Mouse (Mus musculus): Measurements from ENCODE around the gene Aplp2. TPM values are rescaled to one million over a fixed set of nuclear protein-coding genes. Genes with fewer than 3 reads are reported as not detected.

Aplp2 gene
- polyA plus RNA-seq (2016; fragmentation: Nextera tagmentation; extraction: Ambion mirVana): 344 and 358 TPM in 2 replicates

DNA sequence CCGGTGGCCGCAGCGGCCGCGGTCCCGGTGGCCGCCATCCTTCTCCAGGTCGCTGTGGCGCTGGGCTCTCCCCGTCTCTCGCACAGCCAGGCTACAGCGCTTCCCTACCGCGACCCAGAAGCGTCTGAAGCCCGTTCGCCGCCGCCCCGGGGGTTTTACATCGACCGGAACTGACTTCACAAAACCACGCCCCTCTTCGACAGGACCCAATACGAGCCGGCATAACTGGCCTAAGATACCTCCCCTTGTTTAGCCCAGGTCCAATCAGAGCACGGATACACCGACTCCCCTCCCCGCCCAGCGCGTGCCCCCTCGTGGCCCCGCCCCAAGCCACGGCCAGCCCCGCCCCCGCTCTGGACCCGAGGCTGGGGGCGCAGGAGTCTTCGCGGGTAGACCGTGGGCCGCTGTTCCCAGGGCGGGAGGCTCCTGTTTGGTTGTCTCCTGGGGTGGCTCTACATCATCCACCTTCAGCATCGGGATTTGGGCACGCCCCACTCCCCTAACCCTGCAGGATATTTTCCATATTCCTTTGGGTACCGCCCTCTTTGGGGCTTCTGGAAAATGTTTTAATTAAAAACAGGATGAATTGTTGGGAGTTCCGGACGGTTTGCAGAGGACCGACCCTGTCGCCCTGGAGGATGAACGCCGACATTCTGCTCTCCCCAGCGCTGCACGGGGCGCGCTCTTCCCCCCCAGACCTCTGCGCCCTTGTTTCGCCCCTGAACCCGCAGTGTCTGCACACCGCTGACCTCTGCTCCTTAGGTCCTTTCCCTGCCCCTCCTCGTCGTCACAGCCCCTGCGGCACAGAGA, at the start of gene Aplp2:
Aplp2 (minus strand) TSS at position 126 of the 810 bp plus-strand sequence.
- H3K27me3 ChIP-seq (replicated peaks): no peaks in the 10 kb centered on the region
- H3K9me3 ChIP-seq (replicated peaks): no peaks in the 10 kb centered on the region
- peaks cover 18% of the 10 kb centered on the region for H3K4me1 ChIP-seq (replicated peaks)
- no peaks in the 10 kb centered on the region for H3K36me3 ChIP-seq
- peak within 1 kb of the TSS; percentile 85 for H3K4me2 ChIP-seq
- WGBS: under 1% methylated on average over 63 of the region's 63 CpGs
- ATAC-seq (ENCODE audit: insufficient number of reproducible peaks, low FRiP score): peak; percentile 99
- H3K9ac ChIP-seq: peak within 1 kb of the TSS; percentile 93
- peak within 1 kb of the TSS; percentile 95 for H3K4me3 ChIP-seq
- peak within 1 kb of the TSS; percentile 91 for H3K27ac ChIP-seq (ENCODE audit: poor library complexity, severe bottlenecking)

DNA sequence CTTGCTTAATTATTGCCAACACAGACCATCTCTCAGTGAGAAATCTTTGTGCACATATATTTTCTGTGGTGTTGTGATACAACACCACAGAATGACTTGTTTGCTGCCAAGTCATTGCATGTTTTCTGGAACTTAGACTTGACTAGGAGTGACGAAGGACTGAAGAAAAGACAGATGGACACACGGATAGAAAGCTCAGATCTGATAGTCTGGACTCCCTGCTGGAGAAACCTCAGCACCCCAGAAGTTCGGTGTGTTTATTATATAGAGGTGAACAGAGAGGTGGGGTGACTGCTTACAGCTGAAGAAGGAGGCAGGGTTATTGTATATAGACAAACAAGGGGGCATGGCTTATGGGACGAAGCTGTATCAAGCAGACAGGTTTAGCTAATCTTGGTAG, 48.6 kb upstream of the Aplp2 start:
- no peak overlapping the region for H3K4me2 ChIP-seq
- no peak for ATAC-seq (ENCODE audit: insufficient number of reproducible peaks, low FRiP score)
- no peaks in the 10 kb centered on the region for H3K9me3 ChIP-seq (replicated peaks)
- no peak overlapping the region for H3K27ac ChIP-seq (ENCODE audit: poor library complexity, severe bottlenecking)
- H3K27me3 ChIP-seq (replicated peaks): no peaks in the 10 kb centered on the region
- H3K4me3 ChIP-seq: no peak overlapping the region
- H3K4me1 ChIP-seq (replicated peaks): peaks cover 23% of the 10 kb centered on the region
- H3K9ac ChIP-seq: no peak overlapping the region
- no peaks in the 10 kb centered on the region for H3K36me3 ChIP-seq
- WGBS: 66% methylated on average over 4 of the region's 4 CpGs

DNA sequence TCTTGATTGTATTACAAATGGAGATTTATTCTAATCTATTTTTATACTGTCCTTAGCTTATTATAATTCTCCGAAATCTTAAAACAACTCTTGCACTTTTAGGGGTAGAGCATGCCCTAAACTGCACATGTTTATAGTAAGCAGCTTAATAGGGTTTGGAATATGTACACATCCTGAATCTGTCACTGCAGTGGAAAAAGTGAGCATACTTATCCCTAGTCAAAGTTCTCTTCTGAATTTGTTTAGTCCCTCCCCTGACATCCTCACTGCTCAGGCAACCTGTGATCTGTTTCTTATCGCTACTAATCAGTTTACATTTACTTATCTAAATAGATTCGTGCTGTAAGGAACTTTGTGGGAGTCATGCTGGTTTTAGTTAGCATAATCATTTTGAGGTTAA, 46.6 kb upstream of the Aplp2 start:
- no peaks in the 10 kb centered on the region for H3K9me3 ChIP-seq (replicated peaks)
- no peak overlapping the region for H3K27ac ChIP-seq (ENCODE audit: poor library complexity, severe bottlenecking)

DNA sequence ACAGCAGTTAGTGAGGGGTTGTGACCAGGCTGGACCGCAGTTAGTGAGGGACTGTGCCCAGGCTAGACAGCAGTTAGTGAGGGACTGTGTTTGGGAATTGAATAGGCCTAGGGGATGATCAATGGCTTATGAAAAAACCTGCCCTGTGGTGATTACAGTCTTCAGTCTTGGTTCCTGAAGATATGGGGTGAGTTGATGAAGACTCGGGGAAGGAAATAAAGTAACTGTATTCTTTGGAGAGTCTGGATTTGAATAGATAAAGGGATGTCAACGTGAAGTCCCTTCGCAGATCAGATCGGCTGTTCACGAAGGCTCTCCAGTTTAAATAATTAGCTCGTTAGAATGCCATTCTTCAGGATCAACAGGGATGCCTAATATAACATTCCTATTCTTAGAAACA, 44.3 kb upstream of the Aplp2 start:
- no peak overlapping the region for H3K4me2 ChIP-seq
- H3K27ac ChIP-seq (ENCODE audit: poor library complexity, severe bottlenecking): no peak overlapping the region
- ATAC-seq (ENCODE audit: insufficient number of reproducible peaks, low FRiP score): no peak
- H3K36me3 ChIP-seq: no peaks in the 10 kb centered on the region
- no peaks in the 10 kb centered on the region for H3K9me3 ChIP-seq (replicated peaks)
- 60% methylated on average over 7 of the region's 7 CpGs for WGBS
- H3K4me3 ChIP-seq: no peak overlapping the region
- no peak overlapping the region for H3K9ac ChIP-seq
- no peaks in the 10 kb centered on the region for H3K27me3 ChIP-seq (replicated peaks)
- H3K4me1 ChIP-seq (replicated peaks): peaks cover 12% of the 10 kb centered on the region

More for the DNA sequence above, 46.6 kb upstream of the Aplp2 start:
- H3K4me2 ChIP-seq: no peak overlapping the region
- no peaks in the 10 kb centered on the region for H3K36me3 ChIP-seq
- WGBS: 57% methylated on average over 3 of the region's 3 CpGs
- H3K27me3 ChIP-seq (replicated peaks): no peaks in the 10 kb centered on the region
- H3K4me3 ChIP-seq: no peak overlapping the region
- H3K4me1 ChIP-seq (replicated peaks): peaks cover 22% of the 10 kb centered on the region
- H3K9ac ChIP-seq: no peak overlapping the region
- no peak for ATAC-seq (ENCODE audit: insufficient number of reproducible peaks, low FRiP score)

DNA sequence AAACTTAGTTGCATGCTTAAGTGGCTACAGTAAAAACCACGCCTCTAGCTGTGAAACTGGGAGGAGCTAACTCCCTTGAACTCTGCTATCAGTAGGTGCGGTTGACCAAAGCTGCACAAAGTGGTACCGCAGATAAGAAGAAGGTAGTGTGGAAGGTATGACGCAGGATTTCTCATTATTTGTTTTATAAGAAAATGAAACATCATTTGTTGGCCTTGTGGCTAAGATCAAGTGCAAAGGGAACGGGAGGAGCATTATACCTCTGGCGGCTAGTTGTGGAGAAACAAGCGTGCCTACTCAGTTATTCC, 43.0 kb upstream of the Aplp2 start:
- Histone ChIP-seq H3K4me3 (0 out of 2 replicates have a peak overlapping the region, but pooled peaks have one; percentile 2), H3K4me2 (peak overlapping the region; percentile 29; the same call in 1 of the 2 replicates), H3K4me1 (replicated peaks) (peaks cover 6% of the 10 kb centered on the region), H3K9ac (no peak overlapping the region), H3K27me3 (replicated peaks) (no peaks in the 10 kb centered on the region), H3K9me3 (replicated peaks) (no peaks in the 10 kb centered on the region), H3K36me3 (no peaks in the 10 kb centered on the region), H3K27ac (ENCODE audit: poor library complexity, severe bottlenecking) (peak overlapping the region; percentile 38; the same call in 1 of the 2 replicates)
- WGBS: 61% methylated on average over 7 of the region's 7 CpGs
- peak; percentile 91 for ATAC-seq (ENCODE audit: insufficient number of reproducible peaks, low FRiP score)

DNA sequence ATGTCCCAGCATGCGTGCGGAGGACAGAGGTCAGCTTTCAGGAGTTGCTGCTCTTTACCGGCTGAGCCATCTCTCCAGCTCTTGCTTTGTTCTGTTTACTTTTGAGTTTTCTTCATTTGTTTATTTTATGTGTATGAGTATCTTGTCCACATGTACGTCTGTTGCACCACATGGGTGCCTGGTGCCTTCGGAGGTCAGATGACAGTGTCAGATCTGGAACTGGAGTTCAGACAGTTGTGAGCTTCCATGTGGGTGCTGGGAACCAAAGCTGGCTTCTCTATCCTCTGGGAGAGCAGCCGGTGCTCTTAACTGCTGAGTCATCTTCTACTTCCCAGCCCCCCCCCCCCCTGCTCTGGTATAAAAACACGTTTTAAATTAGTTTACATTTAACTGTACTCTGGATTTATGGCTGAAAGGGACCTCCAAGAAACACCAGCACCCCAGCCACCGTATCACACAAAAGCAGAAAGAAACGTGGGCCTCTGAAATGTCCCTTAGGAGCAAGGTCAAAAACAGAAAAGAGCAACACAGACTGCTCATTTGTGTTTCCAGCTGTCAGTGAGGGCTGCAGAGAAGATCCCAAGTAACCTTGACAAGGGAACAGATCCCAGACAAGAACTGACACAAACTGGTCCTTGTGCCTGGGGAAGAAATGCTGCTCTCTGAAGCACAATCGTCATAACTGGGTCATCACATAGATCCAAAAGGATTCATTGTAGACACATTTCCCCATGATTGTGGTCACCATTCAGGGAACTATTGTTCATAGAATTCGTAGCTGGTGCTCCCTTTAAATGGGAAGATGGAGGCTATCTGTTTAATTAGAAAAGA, 42.5 kb upstream of the Aplp2 start:
- 61% methylated on average over 11 of the region's 11 CpGs for WGBS
- Histone ChIP-seq H3K27me3 (replicated peaks) (no peaks in the 10 kb centered on the region), H3K9me3 (replicated peaks) (no peaks in the 10 kb centered on the region), H3K4me3 (no peak overlapping the region; the same call in 1 of the 2 replicates), H3K9ac (no peak overlapping the region), H3K4me2 (peak overlapping the region; percentile 55), H3K4me1 (replicated peaks) (peaks cover 6% of the 10 kb centered on the region), H3K36me3 (no peaks in the 10 kb centered on the region), H3K27ac (ENCODE audit: poor library complexity, severe bottlenecking) (peak overlapping the region; percentile 53)
- peak; percentile 56 for ATAC-seq (ENCODE audit: insufficient number of reproducible peaks, low FRiP score)

DNA sequence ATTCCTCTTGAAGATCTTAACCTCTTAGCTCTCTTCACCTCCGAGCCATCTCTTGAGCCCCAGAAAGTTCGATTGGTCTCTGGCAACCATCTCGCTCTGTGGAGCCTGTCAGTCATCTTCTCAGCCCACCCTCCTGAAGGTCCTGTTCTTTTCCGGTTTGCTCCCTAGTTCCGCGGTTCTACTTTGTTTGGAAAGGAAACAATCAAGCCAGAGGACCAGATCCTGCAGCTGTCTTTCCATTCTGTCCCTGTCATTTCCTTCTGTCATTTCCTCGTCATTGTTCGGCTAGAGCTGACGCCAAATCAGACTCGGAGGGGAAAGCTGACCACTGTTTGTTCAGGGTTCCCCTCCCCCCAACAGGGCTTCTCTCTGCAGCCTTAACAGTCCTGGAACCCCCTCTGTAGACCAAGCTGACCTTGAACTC, 41.7 kb upstream of the Aplp2 start:
- ATAC-seq (ENCODE audit: insufficient number of reproducible peaks, low FRiP score): peak; percentile 76
- H3K27ac ChIP-seq (ENCODE audit: poor library complexity, severe bottlenecking): peak overlapping the region; percentile 53
- peak overlapping the region; percentile 55 for H3K4me2 ChIP-seq
- no peaks in the 10 kb centered on the region for H3K27me3 ChIP-seq (replicated peaks)
- H3K4me1 ChIP-seq (replicated peaks): peaks cover 6% of the 10 kb centered on the region
- H3K9ac ChIP-seq: 0 out of 2 replicates have a peak overlapping the region, but pooled peaks have one; percentile 36
- WGBS: 21% methylated on average over 10 of the region's 10 CpGs
- no peaks in the 10 kb centered on the region for H3K9me3 ChIP-seq (replicated peaks)
- peak overlapping the region; percentile 23 for H3K4me3 ChIP-seq
- H3K36me3 ChIP-seq: no peaks in the 10 kb centered on the region

DNA sequence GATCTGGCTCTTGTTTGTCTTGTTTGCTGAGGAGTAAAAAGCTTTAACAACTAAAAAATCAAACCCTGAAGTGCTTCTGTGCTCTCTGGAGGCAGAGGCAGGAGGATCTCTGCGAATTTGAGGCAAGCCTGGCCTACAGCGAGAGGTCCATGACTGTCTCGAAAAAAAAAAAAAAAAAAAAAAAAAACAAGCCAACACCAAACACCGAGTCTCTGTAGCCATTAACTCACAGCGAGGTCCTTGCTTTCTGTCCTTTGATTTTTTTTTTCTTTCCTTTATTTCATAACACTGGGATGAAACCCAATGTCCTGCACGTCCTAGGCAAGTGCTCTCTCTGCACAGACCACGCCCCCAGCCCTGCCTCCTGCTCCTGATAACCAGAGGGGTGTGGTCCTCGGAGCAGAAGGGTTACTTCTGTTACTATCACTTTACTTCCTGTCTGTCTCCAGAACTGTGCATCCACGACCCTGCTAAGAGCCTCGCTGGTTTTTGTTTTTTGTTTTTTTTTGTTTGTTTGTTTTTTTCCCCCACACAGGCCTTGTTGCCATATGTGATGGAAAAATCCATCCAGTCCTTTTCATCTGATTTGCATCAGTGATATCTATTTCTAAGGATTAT, 40.7 kb upstream of the Aplp2 start:
- Histone ChIP-seq H3K9ac (no peak overlapping the region), H3K27ac (ENCODE audit: poor library complexity, severe bottlenecking) (no peak overlapping the region), H3K4me1 (replicated peaks) (peaks cover 6% of the 10 kb centered on the region), H3K4me3 (no peak overlapping the region), H3K27me3 (replicated peaks) (no peaks in the 10 kb centered on the region), H3K36me3 (no peaks in the 10 kb centered on the region), H3K4me2 (no peak overlapping the region), H3K9me3 (replicated peaks) (no peaks in the 10 kb centered on the region)
- peak; percentile 84 for ATAC-seq (ENCODE audit: insufficient number of reproducible peaks, low FRiP score)
- WGBS: 64% methylated on average over 10 of the region's 10 CpGs

DNA sequence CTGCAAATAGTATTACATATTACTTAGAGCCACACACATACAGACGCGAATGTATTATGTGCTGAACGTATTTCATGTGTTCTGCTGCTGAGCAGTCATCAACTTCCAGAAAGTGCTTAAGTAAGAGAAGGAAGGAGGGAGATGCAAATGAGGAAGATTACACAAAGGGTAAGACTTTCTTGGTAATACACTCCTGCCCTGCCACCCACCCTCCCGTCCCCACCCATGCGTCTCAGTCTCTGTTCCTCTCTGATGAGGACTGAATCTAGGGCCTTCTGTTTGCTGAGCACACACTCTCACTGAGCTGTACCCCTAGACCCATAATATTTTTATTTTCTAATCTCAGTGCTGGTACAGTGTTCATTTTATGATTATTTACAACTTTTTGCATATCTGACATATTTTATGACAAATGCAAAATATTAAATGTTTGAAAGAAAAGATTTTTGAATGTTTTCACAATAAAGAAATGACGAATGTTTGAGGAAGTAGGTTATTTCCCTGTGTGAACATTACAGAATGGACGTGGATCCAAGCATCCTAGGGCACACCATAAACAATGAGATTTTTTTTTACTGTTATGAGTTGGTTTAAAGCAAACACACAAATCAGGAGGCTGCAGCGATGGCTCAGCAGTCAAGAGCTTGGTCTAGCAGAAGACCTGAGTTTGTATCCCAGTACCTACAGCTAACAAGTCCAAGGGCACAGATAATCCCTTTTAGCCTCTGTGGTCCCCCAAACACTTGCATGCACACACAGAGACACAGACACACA, 36.0 kb upstream of the Aplp2 start:
- no peaks in the 10 kb centered on the region for H3K36me3 ChIP-seq
- no peak overlapping the region for H3K9ac ChIP-seq
- WGBS: 80% methylated on average over 8 of the region's 8 CpGs
- peaks cover 5% of the 10 kb centered on the region; the same call in 1 of the 2 replicates for H3K4me1 ChIP-seq (replicated peaks)
- H3K4me2 ChIP-seq: no peak overlapping the region
- H3K4me3 ChIP-seq: no peak overlapping the region
- ATAC-seq (ENCODE audit: insufficient number of reproducible peaks, low FRiP score): no peak
- H3K27me3 ChIP-seq (replicated peaks): no peaks in the 10 kb centered on the region
- H3K27ac ChIP-seq (ENCODE audit: poor library complexity, severe bottlenecking): no peak overlapping the region
- H3K9me3 ChIP-seq (replicated peaks): no peaks in the 10 kb centered on the region

DNA sequence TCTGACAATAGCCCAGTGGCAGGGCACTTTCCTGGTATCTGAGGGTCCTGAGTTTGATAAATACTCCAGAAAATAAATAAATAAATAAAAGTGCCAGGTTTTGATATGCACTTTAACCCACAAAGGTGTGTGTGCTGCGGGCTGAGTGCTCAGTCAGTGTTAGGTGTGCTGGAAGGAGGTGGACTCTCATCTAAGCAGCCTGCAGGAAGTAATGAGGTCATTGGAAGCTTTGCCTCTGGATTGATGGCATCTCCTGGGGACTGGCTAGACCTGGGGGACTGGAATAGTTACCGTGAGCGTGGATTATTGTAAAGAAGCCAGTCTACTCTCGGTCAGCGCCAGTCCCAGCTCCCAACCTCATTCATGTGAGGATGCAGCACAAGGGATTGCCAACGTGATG, 34.8 kb upstream of the Aplp2 start:
- no peaks in the 10 kb centered on the region for H3K9me3 ChIP-seq (replicated peaks)
- no peak overlapping the region for H3K9ac ChIP-seq
- H3K4me1 ChIP-seq (replicated peaks): peaks cover 5% of the 10 kb centered on the region
- no peak overlapping the region for H3K4me2 ChIP-seq
- H3K27me3 ChIP-seq (replicated peaks): no peaks in the 10 kb centered on the region
- peak; percentile 36; the same call in 1 of the 2 replicates for ATAC-seq (ENCODE audit: insufficient number of reproducible peaks, low FRiP score)
- H3K36me3 ChIP-seq: no peaks in the 10 kb centered on the region
- no peak overlapping the region for H3K27ac ChIP-seq (ENCODE audit: poor library complexity, severe bottlenecking)
- WGBS: 53% methylated on average over 6 of the region's 6 CpGs
- no peak overlapping the region for H3K4me3 ChIP-seq

All from heart, embryonic 12.5 days (tissue).